Mouse (Mus musculus) myocyte (in vitro differentiated cells): ENCODE results near the gene Cyp26a1. TPM values are rescaled to one million over a fixed set of nuclear protein-coding genes. Genes with fewer than 3 reads are reported as not detected.

Source experiments
- H3K27me3 ChIP-seq: one replicate; pipeline ENCODE4 v1.6.1; 2011; ENCODE audit not compliant: control insufficient read depth, insufficient read depth, insufficient read length
- H3K36me3 ChIP-seq: one replicate; pipeline ENCODE4 v1.6.1; 2011; ENCODE audit not compliant: control insufficient read depth, insufficient read depth
- H3K4me2 ChIP-seq: one replicate; pipeline ENCODE4 v1.6.1; 2011; ENCODE audit warnings: low read depth, control low read depth
- H3K4me3 ChIP-seq: one replicate; pipeline ENCODE4 v1.5.1; 2011; ENCODE audit warnings: mild to moderate bottlenecking, control low read depth, moderate library complexity
- H3K79me2 ChIP-seq: one replicate; pipeline ENCODE4 v1.6.1; 2011; ENCODE audit not compliant: control insufficient read depth, insufficient read depth
- H3ac ChIP-seq: one replicate; pipeline ENCODE4 v1.6.1; 2011; ENCODE audit not compliant: control insufficient read depth, insufficient read length
- CEBPB ChIP-seq: IDR thresholded peaks from 2 replicates; pipeline ENCODE4 v1.6.1; 2011; ENCODE audit warnings: mild to moderate bottlenecking, moderate library complexity; ENCODE audit not compliant: poor library complexity, insufficient read depth, severe bottlenecking
- E2F4 ChIP-seq: IDR thresholded peaks from one replicate; pipeline ENCODE4 v1.6.1; 2011; ENCODE audit warnings: mild to moderate bottlenecking, control low read depth, moderate library complexity; ENCODE audit not compliant: insufficient read depth
- MAX ChIP-seq: IDR thresholded peaks from one replicate; pipeline ENCODE4 v1.6.1; 2011; ENCODE audit warnings: low read depth, mild to moderate bottlenecking, control low read depth
- MYOD1 ChIP-seq, 3 experiments: IDR thresholded peaks; one replicate each; pipeline ENCODE4 v1.6.1; 2011; ENCODE audit warnings: control low read depth in 2 of 3, low read depth in 2 of 3, mild to moderate bottlenecking in 2 of 3, moderate library complexity in 1 of 3; ENCODE audit not compliant: insufficient read length in 2 of 3, control insufficient read depth in 1 of 3
- MYOG ChIP-seq, 3 experiments: IDR thresholded peaks; one replicate each; pipeline ENCODE4 v1.6.1; 2011; ENCODE audit warnings: control low read depth in 2 of 3, low read depth in 2 of 3, mild to moderate bottlenecking in 2 of 3; ENCODE audit not compliant: insufficient read length in 2 of 3, control insufficient read depth in 1 of 3, insufficient read depth in 1 of 3
- POLR2A ChIP-seq: IDR thresholded peaks from one replicate; pipeline ENCODE4 v1.6.1; 2011; ENCODE audit warnings: low read depth, mild to moderate bottlenecking, control low read depth, moderate library complexity; ENCODE audit not compliant: insufficient read length
- POLR2AphosphoS2 ChIP-seq: IDR thresholded peaks from one replicate; pipeline ENCODE4 v1.6.1; 2011; ENCODE audit warnings: low read depth, control low read depth; ENCODE audit not compliant: insufficient read length
- REST ChIP-seq: IDR thresholded peaks from one replicate; pipeline ENCODE4 v1.6.1; 2011; ENCODE audit warnings: mild to moderate bottlenecking, control low read depth, moderate library complexity; ENCODE audit not compliant: insufficient read depth, insufficient read length
- SRF ChIP-seq: IDR thresholded peaks from one replicate; pipeline ENCODE4 v1.6.1; 2011; ENCODE audit warnings: low read depth; ENCODE audit not compliant: control insufficient read depth, insufficient read length
- TCF12 ChIP-seq: IDR thresholded peaks from one replicate; pipeline ENCODE4 v1.6.1; 2011; ENCODE audit warnings: mild to moderate bottlenecking, control low read depth; ENCODE audit not compliant: poor library complexity, insufficient read depth, severe bottlenecking
- TCF3 ChIP-seq: IDR thresholded peaks from one replicate; pipeline ENCODE4 v1.6.1; 2011; ENCODE audit warnings: low read depth, control low read depth; ENCODE audit not compliant: insufficient read length
- USF1 ChIP-seq: IDR thresholded peaks from one replicate; pipeline ENCODE4 v1.6.1; 2011; ENCODE audit warnings: low read depth, mild to moderate bottlenecking, control low read depth, moderate library complexity
- polyA plus RNA-seq: library from polyadenylated mRNA; unstranded; fragments of >200 nt; fragmentation: generic; extraction: Trizol; gene quantifications from one replicate; pipeline ENCODE4 v1.2.1, GENCODE M21; 2012; ENCODE audit warnings: missing spikeins

The Cyp26a1 gene
- polyA plus RNA-seq, 1 experiment, result 0.35 TPM

DNA sequence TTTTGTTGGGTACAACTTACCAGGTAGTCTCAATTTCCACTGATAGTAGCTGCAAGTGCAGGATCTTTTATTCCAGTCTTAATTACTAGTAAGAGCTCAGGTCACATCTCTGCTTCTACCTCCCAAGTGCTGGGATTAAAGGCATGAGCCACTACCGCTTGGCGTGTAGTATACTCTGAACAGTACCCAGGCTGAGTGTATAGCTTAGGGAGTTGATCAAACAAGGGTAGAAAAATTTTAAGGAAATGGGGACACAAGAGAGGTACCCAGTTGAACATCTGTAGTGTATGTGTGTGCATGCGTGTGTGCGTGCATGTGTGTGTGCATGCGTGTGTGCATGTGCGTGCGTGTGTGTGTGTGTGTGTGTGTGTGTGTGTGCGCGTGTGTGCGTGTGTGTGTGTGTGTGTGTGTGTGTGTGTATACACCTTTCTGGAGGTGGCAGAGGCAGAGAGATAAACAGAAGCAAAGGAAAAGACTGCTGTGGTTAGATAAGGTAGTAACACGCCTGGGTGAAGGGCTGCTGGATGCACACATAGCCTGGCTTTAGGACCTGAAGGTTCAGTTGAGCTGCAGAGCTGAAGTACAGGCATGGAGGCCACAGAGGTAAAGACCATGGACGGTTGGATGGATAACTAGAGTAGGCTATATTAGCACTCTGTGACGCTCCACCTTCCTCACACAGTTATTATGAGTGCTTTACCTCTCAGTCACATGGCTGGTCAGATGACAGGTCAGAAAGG, 29.6 kb upstream of the Cyp26a1 start:
- H3K4me3 ChIP-seq, result no peak overlapping the region
- H3ac ChIP-seq, result no peak overlapping the region
- H3K4me2 ChIP-seq, result no peak overlapping the region
- no peaks in the 10 kb centered on the region for H3K36me3 ChIP-seq
- TF ChIP-seq POLR2A (no peak), MYOG (IDR thresholded peaks at IDR 0.05; ENCODE audit: control insufficient read depth in 1 of 3, insufficient read depth in 1 of 3, insufficient read length in 2 of 3, low read depth in 2 of 3) (no peak), REST (no peak), SRF (no peak), CEBPB (no peak), TCF12 (no peak), USF1 (no peak), POLR2AphosphoS2 (no peak), TCF3 (no peak), MYOD1 (IDR thresholded peaks at IDR 0.05; ENCODE audit: control insufficient read depth in 1 of 3, insufficient read length in 2 of 3, low read depth in 2 of 3) (no peak), MAX (no peak), E2F4 (no peak)
- H3K79me2 ChIP-seq, result no peaks in the 10 kb centered on the region
- no peaks in the 10 kb centered on the region for H3K27me3 ChIP-seq

DNA sequence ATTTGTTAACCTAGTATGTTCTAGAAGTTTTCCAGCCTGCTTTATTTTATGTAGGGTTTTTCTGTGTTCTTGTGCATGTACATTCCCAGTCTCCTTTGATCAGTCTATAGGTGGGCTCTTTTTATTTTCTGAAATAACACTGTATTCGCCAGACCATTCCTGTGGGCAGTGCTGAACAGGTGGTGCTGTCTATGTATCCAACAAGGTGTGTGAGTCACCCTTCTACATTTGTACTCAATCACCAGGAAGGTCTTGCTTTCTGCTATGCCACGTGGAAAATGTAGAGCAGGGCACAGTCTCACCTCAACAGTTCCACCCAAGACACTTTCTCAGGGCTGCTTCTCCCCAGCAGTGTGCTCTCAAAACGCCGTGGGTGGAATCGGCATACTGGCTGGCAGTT, 28.9 kb upstream of the Cyp26a1 start:
- Histone ChIP-seq H3K4me2 (no peak overlapping the region), H3ac (no peak overlapping the region), H3K27me3 (no peaks in the 10 kb centered on the region), H3K4me3 (no peak overlapping the region), H3K36me3 (no peaks in the 10 kb centered on the region), H3K79me2 (no peaks in the 10 kb centered on the region)
- TF ChIP-seq MYOD1 (IDR thresholded peaks at IDR 0.05; ENCODE audit: control insufficient read depth in 1 of 3, insufficient read length in 2 of 3, low read depth in 2 of 3) (peak in 1 of 3 experiments; percentile 51), MAX (no peak)

DNA sequence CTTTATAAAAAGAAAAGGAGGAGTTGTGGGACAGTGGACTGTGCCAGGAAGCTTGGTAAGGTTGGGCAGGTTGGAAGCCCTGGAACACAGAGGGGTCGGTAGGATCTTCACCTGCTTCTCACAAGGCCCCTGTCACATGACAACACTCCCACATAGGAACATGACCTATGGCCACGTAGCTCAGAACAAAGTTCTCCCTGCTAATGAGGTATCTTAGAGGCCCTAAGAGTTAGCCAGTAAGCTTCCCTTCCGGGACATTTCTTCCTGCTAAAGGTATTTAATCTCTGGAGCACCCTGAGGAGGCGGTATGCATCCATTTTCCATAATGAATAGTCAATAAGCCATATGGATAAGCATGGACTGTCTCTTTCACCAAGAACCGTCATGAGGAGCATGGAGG, 28.1 kb upstream of the Cyp26a1 start:
- H3K36me3 ChIP-seq, result no peaks in the 10 kb centered on the region
- no peak overlapping the region for H3ac ChIP-seq
- no peak for TF ChIP-seq CEBPB
- TF ChIP-seq POLR2A, result no peak
- TF ChIP-seq SRF, result no peak
- TF ChIP-seq MAX, result no peak
- TF ChIP-seq POLR2AphosphoS2, result no peak
- TF ChIP-seq REST, result no peak
- no peak for TF ChIP-seq TCF3
- TF ChIP-seq E2F4, result no peak
- no peak for TF ChIP-seq MYOD1 (IDR thresholded peaks at IDR 0.05; ENCODE audit: control insufficient read depth in 1 of 3, insufficient read length in 2 of 3, low read depth in 2 of 3)
- no peaks in the 10 kb centered on the region for H3K79me2 ChIP-seq
- H3K4me2 ChIP-seq, result no peak overlapping the region
- H3K27me3 ChIP-seq, result no peaks in the 10 kb centered on the region
- H3K4me3 ChIP-seq, result no peak overlapping the region

DNA sequence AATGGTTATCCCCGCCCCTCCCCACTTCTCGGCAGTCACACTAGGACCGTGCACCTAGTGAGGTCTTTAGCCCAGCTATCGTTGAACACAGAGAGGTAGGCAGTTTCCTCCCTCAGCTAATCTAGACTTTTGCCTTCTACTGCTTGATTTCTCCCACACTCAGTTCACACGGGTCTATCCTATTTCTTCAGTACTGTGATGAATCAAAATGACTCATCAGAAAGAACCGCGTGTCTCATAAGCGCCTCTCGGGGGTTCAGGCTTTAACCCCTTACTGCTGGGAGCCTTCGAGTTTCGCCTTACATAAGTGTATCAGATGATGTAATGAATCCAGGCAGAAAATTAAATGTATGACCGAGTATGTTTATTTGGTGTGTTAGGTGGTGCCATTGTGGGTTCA, 24.2 kb upstream of the Cyp26a1 start:
- no peak for TF ChIP-seq MAX
- no peak for TF ChIP-seq POLR2A

DNA sequence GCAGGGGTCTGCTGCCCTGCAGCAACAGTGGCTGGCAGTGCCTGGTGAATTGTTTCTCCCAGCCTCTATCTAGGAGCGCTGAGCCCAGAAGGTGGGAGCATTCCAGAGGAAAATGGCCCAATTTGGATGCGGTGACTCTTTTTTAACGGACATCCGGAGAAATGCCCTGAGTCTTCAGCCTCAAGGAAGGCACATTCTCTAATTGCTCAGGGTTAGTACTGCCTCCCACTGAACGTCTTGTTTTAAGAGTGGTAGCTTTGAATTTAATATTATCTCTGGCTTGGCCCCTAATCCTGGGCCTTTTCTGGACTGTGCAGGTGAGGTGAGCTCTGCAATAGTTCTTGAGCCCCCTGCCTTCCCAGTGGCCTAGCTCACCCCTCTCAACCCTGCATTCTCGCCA, 12.3 kb upstream of the Cyp26a1 start, which contains the start of gene Cyp26c1:
Gene Cyp26c1, plus strand, starts transcription at position 301 of the 400 bp plus-strand sequence.
- H3K4me3 ChIP-seq, result no peak within 1 kb of the TSS
- no peaks in the 10 kb centered on the region for H3K36me3 ChIP-seq
- H3K79me2 ChIP-seq, result no peaks in the 10 kb centered on the region
- no peak for TF ChIP-seq POLR2AphosphoS2
- no peak within 1 kb of the TSS for H3ac ChIP-seq
- no peaks in the 10 kb centered on the region for H3K27me3 ChIP-seq
- H3K4me2 ChIP-seq, result no peak within 1 kb of the TSS

More for the DNA sequence above, 24.2 kb upstream of the Cyp26a1 start:
- Histone ChIP-seq H3ac (no peak overlapping the region), H3K27me3 (no peaks in the 10 kb centered on the region), H3K4me2 (peak overlapping the region; percentile 83), H3K4me3 (no peak overlapping the region), H3K36me3 (no peaks in the 10 kb centered on the region), H3K79me2 (no peaks in the 10 kb centered on the region)

DNA sequence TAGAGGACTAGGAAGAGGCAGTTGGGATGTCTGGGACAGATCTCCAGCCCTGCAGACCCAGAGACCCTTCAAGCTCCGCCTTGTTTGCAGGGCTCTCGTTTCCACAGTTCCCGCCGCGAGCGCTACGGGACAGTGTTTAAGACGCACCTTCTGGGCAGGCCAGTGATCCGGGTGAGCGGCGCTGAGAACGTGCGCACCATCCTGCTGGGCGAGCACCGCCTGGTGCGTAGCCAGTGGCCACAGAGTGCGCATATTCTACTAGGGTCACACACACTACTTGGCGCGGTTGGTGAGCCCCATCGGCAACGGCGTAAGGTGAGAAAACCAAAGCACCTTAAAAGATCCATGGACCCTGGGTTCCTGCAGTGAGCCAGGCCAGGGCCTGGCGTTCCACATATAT, 11.3 kb upstream of the Cyp26a1 start:
- no peak overlapping the region for H3K4me2 ChIP-seq
- H3K4me3 ChIP-seq, result no peak overlapping the region
- H3K27me3 ChIP-seq, result no peaks in the 10 kb centered on the region

More for the DNA sequence above, 11.3 kb upstream of the Cyp26a1 start:
- no peaks in the 10 kb centered on the region for H3K36me3 ChIP-seq
- H3K79me2 ChIP-seq, result no peaks in the 10 kb centered on the region
- no peak overlapping the region for H3ac ChIP-seq
- TF ChIP-seq POLR2AphosphoS2 (no peak), MYOG (IDR thresholded peaks at IDR 0.05; ENCODE audit: control insufficient read depth in 1 of 3, insufficient read depth in 1 of 3, insufficient read length in 2 of 3, low read depth in 2 of 3) (no peak), MYOD1 (IDR thresholded peaks at IDR 0.05; ENCODE audit: control insufficient read depth in 1 of 3, insufficient read length in 2 of 3, low read depth in 2 of 3) (no peak), POLR2A (no peak), CEBPB (no peak), TCF3 (no peak), MAX (no peak), SRF (no peak), REST (no peak), E2F4 (no peak), TCF12 (no peak), USF1 (no peak)
